Mouse (Mus musculus) left cerebral cortex, postnatal 25 days (tissue): ENCODE data around the gene Yars. TPM values are rescaled to one million over a fixed set of nuclear protein-coding genes. Genes with fewer than 3 reads are reported as not detected.
A peak's percentile ranks its signal among the peaks of the same experiment; 100 is the strongest.

Source experiments
- DNase-seq, 2 experiments: peaks; one replicate each; pipeline ENCODE4 v3.0.0; 2022; ENCODE audit warnings: low spot score in 2 of 2, mixed read lengths in 1 of 2
- intact Hi-C: fragments of 180-260 bp; cut with DNase I; formaldehyde crosslinking; loops from one replicate; pipeline ENCODE4 v1.15.1; 2025
- total RNA-seq, 2 experiments: library from RNA; stranded (reverse); gene quantifications; 2 replicates each; pipeline ENCODE4 v1.2.3; 2021

Yars gene
- total RNA-seq, 2 experiments from 2014 or later, result 85.3 to 96.2 TPM

DNA sequence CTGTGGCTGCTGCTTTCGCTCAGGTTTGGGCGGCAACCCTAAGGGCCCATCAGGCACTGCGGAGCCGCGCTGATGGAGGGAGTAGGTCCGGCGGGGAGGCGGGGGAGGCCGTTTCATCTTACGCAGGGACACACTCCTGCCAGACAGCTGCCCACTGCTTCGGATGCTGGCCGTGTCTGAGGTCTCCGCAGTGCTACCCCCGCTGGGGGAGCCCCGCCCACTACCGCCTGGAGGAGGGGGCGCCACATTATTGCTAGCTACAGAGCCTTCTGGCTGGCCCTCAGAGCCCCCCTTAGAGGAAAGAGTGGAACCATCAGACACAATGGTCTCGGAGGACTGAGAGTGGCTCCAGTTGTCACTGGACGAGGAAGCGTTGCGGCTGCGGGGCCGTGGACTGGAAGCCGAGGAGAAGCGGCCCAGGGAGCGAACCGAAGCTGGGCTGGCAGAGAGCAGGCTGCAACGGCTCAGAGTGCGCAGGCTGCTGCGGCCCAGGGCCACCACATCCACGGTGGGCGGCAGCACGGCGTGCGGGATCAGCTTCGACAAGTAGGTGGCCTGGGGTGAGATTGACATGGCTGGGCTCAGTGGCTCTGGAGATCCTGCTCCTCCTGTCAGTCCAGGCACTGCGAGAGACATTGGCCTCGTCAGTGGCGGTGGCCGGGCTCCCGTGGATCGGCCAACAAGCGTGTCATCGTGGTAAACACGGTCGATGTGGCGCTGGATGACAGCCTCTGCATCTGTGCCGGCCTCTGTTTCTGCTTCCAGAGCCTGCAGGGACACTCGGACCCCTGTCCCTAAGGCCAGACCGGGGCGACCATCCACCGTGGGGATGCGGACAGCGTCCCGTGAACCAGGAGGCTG is 34.1 kb downstream of the Yars start:
- no peak for DNase-seq
- intact Hi-C loops, result no loop called here

DNA sequence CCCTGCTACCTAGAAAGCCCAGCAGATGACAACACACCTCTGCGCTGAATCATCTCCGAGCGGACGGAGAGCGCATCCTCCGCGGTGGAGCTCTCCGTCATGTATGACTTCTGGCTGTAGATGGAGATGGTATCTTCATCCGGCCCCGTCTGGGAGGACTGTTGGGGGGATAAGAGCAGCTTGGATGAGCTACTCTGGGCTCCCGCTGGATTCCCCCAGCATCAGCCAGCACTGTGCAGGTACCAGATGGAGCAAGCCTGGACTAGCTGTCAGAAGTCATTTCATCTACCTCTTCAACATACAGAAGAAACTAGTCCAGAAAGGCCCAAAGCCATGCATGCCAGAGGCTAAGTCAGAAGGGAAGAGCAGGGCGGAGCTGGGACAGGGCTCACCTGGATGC is 35.8 kb downstream of the Yars start:
- intact Hi-C loops, result no loop called here
- DNase-seq, result no peak

DNA sequence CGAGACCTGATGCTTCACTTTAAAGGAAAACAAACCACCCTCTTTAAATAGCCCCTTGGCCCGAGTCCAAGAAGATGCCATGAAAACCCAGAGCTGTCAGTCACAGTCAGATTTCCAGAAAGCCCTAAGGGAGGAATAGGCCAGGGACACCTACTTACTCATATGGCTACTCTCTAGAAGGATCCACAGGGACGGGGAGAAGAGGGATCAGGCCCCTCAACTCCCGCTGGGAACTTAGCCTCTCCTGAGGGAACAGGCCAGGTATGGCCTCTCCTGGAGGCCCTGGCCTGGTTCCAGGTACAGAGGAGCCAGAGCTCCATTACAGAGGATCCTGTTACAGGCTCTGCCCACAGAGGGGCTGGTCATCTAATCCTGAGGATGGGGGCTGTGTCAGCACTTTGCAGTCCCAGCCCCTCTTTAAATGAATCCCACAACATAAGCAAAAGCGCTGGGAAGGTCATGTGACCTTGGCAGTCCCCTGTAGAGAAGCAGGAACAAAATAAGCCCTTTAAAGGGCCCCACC is 36.9 kb downstream of the Yars start:
- intact Hi-C loops, result no loop called here
- no peak for DNase-seq

DNA sequence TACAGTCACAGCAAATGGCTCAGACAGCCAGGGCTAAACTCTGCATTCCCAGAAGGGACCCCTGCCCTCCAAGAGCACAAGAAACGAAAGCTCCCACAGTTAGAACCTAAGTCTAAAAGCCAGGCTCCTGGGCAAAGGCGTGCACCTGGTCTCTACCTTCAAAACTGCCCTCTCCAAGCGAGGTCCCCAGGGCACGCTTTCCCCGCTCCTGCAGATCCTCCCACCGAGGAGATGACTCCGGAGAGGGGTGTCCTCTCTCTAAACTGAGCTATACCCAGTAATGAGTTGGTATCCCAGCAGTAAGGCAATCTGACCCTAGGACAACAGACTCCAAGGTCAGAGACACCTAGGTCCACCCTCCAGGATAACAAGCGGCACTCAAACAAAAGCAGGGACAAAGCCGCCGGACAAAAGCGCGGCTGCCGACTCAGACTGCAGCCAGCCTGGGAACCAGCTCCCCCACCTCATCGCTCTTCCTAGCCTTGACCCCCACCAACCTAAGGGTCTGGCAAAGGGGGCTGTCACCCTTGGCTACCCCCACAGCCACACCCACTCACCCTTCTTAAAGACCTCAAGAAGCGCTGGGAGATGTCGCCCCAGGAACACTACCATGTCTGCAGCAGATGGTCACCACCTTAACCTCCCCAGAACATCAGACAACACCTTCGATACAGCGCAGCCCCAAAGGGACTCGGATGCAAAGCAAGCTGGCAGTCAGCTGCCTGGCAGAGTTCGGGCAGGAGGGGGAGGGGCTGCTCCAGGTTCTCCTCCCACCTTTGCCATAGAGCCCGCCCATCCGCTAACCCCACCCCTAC is 37.8 kb downstream of the Yars start:
- no peak for DNase-seq
- intact Hi-C loops, result no loop called here

DNA sequence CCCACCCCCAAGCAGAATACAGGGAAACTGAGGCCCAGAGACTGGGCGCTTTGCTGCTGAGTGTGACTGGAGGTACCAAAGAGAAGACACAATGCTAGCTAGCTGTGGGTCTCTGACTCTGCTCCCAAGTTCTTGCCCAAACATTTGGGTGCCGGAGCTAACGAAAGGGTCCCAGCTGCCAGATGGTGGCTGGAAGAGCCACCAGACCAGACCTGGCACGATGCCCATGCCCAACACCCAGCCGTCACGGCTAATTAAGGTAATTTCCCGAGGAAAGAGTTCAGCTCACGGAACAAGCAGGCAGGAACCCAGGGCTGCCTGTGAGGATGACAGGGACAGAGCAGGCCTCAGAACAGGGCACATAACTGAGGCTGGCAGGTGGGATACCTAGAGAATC is 38.4 kb downstream of the Yars start:
- no peak for DNase-seq
- intact Hi-C loops, result no loop called here

DNA sequence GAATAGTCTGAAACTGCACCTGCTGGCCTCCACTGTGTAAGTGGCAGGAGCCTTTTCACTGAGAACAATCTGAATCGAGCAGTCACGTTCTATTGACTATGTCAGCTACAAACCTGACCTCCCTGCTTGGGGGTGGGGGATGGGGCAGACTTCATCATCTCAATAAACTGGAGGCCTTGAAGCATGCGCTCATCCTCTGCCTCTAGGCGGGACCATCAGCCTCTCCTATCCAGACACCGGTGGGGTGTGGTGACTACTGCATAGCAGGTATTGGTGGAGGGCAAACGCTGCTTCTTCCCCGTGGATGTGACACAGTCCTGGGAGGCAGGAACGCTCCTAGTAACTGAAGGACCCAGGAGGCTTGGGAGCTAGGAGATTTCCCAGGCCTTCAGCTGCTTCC is 41.4 kb downstream of the Yars start:
- intact Hi-C loops, result no loop called here
- no peak for DNase-seq

DNA sequence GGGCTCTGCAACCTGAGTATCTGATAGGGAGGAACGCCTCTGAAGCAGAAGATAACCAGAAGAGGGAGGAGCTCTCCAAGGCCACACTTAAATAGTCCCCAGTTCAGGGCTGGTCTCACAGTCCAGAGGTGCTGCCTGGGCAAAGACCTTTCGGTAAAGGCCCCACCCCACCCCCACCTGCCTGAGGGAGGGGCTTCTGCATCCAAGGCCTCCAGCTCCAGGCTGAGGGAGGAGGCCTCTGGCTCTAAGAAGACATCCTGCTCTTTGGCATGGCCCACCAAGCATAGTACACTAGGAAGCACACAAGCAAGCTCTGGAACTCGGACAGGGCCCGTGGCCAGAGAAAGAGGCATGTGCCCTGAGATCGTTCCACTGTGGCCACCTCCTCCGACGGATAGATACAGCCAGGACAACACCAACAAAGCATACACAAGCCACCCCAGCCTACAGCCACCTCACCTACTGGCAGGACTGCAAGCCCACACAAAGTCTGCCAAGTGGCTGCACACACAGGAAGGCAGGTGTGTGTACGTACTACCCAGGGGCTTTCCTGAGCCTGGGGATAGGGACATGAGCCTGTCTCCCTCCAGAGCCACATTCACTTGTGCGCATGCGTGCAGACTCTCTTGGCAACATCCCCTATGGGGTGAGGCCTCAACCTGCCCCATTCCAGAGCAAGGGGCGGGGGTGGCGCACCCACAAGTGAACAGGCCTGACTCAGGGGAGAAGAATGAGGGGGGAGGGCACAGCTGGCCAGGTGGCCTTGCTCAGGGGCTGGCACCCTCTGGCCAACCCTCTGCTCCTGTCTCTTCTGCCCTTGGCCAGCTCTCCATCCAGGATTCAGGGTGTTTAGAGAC is 42.3 kb downstream of the Yars start:
- no peak for DNase-seq
- intact Hi-C loops, result no loop called here

DNA sequence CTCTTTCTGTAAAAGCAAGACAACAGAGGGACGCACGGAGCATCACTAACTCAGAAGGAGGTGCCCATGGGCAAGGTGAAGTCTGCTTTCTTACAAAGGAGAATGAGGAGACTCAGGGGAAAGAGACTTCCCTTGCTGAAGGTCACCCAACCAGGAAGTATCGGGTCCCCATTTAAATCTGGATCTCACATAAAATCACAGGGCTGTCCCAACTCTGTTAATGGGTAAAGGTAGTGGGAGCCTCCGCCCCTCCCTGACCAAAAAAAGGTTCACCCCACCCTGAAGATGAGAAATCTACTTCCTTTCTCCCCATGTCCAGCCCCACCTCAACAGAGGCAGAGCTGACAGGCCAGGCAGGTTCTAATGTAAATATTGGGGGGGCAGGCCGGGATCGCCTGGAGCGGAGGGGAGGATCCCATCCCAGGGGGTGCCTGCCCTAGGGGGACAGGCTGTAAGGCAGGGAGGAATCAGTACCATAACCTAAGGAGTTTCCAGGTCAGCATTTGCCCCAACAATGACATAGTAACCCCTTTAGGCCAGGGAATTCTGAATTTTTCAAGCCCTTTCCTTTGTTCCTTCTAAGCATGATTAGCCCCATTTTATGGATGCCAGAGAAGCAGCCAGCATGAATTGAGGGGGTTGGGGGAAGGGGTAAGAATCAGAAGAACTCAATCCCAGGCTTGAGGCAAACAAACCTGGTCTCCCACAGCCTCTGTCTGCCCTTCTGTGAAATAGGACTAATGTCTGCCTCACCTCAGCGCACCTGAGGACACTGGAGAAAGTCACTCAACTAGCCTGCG is 43.2 kb downstream of the Yars start:
- DNase-seq, result no peak
- intact Hi-C loops, result no loop called here

DNA sequence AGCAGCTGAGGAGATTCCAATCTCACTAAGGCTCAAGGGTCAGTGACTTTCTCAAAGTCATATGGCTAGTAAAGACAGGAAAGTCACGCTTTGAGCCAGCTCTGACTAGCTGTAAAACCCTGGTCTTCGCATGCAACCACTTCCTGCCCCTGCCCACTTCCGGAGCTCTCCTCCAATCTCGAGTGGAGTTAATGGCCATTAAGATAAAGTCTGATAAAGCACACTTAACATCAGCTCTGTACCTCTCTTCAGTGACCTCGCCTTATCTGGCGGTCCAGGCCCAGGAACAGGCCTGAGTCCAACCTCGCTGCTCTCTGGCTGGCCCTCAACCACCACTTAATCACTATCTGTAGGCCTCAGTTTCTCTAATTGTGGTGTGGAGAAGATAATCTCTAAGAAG is 44.9 kb downstream of the Yars start:
- DNase-seq, result no peak
- intact Hi-C loops, result no loop called here

DNA sequence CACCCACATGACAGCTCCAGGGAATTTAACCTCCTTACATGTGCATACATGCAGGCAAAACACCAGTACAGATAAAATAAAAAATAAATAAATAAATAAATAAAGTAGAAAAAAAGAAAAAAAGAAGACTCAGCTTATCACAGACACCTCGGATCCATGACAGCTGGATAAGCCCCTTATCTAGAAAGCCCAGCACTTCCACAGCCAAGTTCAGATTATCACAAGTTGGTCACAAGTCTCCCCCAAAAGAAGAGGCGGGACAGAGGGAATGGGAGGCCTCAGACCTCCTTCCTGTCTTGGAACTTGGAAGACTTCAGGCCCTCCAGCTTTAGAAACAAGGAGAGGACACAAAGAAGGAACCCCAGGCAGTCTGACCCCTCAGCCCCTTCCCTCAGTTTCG is 45.6 kb downstream of the Yars start:
- no peak for DNase-seq
- intact Hi-C loops, result no loop called here

DNA sequence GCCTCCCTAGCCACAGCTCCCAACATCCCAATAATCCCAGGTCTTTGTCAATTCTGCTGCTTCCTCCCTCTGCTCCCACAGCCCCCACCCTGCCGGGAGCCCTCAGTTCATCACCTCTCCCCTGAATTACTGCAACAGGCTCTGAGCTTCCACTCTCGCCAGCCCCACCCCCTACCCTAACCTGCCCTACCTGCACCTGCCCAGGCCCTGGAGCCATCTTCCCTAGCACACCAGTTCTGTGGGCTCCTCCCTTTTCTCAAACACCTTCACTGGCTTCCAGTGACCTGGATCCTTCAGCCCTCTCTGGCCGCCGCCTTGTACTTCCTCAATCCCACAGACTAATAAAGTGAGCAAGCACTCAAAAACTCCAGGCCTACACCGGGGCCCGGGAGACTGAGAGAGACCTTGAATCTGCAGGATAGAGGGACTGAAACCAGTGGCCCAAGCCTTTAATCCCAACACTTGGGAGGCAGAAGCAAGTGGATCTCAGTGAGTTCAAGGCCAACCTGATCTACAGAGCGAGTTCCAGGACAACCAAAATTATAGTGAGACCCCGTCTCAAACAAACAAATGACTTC is 46.8 kb downstream of the Yars start:
- DNase-seq, result no peak
- intact Hi-C loops, result no loop called here

DNA sequence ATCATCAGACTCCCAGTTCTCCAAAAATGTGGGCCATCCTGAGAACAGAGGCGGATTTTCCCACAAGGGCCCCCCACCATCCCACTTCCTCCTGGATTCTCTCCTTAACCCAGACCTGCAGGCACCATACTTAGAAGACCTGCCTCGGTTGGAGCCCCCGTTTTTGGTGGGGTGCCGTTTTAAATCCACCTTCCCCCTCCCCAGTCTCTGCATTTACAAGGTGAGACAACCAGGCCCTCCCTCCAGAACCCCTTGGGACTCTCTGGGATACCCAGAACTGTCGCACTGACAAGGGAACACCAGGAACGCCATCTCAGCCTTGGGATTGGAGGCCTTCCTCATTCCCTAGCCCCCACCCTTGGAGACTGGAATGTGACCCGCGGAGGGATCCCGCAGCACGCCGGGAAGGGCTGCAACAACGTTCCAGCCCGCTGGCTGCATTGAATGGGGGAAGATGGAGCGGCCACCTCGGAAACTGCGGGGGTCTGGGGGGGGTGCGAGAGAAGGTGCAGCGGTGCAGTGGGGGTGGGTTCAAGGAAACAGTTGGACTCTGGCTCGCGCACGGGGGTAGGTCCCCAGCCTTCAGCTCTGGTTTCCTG is 48.4 kb downstream of the Yars start:
- DNase-seq, result peak in 1 of 2 experiments; percentile 40
- intact Hi-C loops, result loop anchor here (2.0 kb wide), 1 partner anchor 25 kb away; no protein-coding TSS in a partner anchor

DNA sequence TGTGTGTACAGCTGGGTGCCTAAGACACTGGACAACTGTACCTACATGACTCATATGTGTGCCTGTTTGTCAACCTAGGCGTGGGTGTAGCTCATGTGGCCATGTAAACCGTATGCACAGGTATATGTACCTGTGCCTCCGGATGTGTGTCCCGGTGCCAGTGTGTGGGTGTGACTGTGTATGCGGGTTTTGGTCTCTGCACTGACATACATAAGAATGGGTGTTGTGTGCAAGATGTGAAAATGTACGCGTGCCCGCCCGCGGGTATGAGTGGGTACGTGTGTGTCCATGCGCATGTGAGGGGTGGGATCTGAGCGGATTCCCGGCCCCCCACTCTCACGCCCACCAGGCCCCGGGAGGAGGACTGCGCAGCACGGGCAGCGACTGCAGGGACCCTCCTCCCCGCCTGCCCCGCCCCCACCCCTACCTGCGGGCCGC is 49.0 kb downstream of the Yars start:
- intact Hi-C loops, result loop anchor here (2.0 kb wide), 1 partner anchor 24 kb away; no protein-coding TSS in a partner anchor
- DNase-seq, result peak; percentile 42 to 51

DNA sequence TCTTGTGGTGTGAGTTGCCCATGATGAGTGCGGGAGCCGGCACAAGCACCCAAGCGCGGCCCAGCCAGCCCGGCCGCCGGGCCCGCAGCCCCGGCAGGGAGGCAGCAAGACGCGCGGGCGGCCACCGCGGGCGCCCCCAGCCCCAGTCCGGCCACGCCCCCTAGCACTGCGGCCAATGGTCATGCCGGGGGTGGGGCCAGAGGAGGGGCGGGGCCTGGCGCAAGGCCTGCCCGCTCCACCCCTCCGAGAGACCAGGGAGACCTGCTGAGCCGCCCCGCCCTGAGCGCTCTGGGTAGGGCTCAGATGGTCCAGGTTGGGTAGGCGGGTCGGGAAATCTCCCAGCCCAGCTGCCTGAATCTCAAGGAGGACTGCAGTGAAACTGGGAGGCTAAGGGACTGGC is 49.5 kb downstream of the Yars start:
- intact Hi-C loops, result loop anchor here (2.0 kb wide), 1 partner anchor 24 kb away; no protein-coding TSS in a partner anchor

DNA sequence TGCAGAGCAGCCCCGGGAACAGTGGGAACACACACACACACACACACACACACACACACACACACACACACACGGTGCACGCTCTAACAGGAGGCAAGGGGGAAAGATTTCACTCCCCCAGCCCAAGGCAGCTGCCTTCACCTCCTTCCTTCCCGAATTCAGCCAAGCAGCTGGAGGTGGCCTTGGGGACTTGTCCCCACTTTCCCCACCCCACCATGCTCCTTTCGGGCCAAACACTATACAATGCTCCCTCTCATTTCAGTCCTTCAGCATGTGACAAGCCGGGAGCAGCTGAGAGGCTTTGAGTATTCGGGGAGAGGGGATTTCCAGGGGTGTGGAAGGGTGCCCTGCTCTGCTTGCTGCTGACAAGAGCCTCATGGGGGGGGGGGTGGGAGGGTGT is 52.3 kb downstream of the Yars start:
- intact Hi-C loops, result no loop called here
- no peak for DNase-seq

More for the DNA sequence above, 49.5 kb downstream of the Yars start:
- peak; percentile 67 to 81 for DNase-seq

DNA sequence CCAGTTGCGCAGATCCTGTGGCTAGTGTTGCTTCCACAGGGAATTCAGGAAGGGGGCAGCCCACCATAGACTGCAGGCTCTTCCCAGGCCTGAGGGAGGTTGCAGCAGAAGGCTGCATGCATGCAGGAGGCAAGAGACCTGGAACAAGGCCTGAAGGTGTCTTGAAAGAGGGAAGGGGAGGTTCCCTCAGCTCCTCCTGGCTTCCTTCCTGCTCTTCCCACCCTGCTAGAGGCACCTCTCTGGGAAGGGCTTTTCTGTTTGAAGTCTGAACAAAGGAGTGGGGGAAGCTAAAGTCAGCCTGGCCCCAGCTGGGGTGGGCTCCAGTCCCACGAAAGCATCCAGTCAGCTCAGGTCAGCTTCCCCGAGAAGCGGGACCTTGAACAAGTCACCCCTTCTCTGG is 52.8 kb downstream of the Yars start:
- DNase-seq, result no peak
- intact Hi-C loops, result no loop called here

DNA sequence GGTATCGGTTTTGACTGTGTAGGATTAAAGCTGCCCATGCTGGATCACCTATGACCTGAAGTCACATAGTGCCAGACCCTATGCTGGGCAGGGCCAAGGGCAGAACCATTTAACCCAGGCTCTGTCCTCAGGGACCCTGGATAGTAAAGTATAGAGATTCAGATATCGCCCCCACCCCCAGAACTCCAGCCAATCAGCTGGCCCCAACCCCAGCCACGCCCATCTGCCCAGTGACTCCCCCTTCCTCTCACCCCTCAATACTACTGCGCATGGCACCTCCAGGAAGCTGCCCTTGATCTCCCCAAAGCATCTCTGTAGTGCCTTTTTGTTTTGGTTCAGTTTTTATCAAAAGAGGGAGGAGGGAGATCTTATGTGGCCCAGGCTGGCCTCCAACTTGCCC is 53.2 kb downstream of the Yars start:
- intact Hi-C loops, result no loop called here
- no peak for DNase-seq

DNA sequence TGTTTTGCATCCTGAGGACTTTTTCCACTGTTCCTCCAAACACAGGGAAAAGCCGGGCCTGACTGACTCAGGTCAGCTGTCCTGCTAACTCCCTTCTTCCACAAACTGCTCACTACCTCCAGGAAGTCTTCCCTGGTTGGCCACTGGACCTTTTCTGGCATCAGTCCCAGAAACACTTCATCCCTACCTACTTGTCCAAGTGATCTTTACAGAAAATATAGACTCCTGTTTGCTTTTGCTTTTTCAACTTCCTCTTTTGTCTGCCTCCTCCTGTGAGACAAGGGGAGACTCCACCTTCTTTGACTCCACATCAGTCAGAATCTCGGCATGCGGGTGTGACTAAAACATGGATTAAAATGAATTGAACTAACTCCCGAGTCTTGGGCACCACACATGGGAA is 55.2 kb downstream of the Yars start:
- DNase-seq, result no peak
- intact Hi-C loops, result no loop called here
